Mouse (Mus musculus) 416B (cell line): ENCODE results near the gene Hoxa13.

Experiments
- DNase-seq: peaks from one replicate; pipeline ENCODE4 v3.0.0; 2011; ENCODE audit warnings: low read depth

The Hoxa13 gene

GRCm38 (mm10) chr6:52221993-52222685 lies 38.5 kb downstream of the Hoxa13 start:
- no peak for DNase-seq

GRCm38 (mm10) chr6:52221337-52221992 lies 39.2 kb downstream of the Hoxa13 start, which contains the start of gene Hoxa7:
Gene Hoxa7, minus strand, starts transcription at chr6:52221854.
- DNase-seq, result peak; percentile 86

- no peak for DNase-seq
These were observed 39.8 kb downstream of the Hoxa13 start for GRCm38 (mm10) chr6:52220865-52221310.

- no peak for DNase-seq
These were observed 40.4 kb downstream of the Hoxa13 start for GRCm38 (mm10) chr6:52220003-52220864.

- no peak for DNase-seq
These were observed 41.3 kb downstream of the Hoxa13 start for GRCm38 (mm10) chr6:52219234-52219942.

- DNase-seq, result no peak
These were observed 42.0 kb downstream of the Hoxa13 start for GRCm38 (mm10) chr6:52218643-52219215.

- DNase-seq, result no peak
These were observed 42.6 kb downstream of the Hoxa13 start for GRCm38 (mm10) chr6:52217895-52218642.

GRCm38 (mm10) chr6:52217459-52217768 lies 43.3 kb downstream of the Hoxa13 start:
- no peak for DNase-seq

- DNase-seq, result no peak
These were observed 43.8 kb downstream of the Hoxa13 start for GRCm38 (mm10) chr6:52216691-52217458.

- DNase-seq, result no peak
These were observed 44.7 kb downstream of the Hoxa13 start for GRCm38 (mm10) chr6:52215771-52216535.

- no peak for DNase-seq
These were observed 45.6 kb downstream of the Hoxa13 start for GRCm38 (mm10) chr6:52215070-52215469.

- peak; percentile 13 for DNase-seq
These were observed 46.4 kb downstream of the Hoxa13 start for GRCm38 (mm10) chr6:52214271-52214670.

- no peak for DNase-seq
These were observed 47.3 kb downstream of the Hoxa13 start, which contains the start of the genes Hoxa3 and Gm28308 for GRCm38 (mm10) chr6:52213119-52213986. Gene Hoxa3, minus strand, starts transcription at chr6:52213336. Gene Gm28308, minus strand, starts transcription at chr6:52213339.

GRCm38 (mm10) chr6:52212556-52213118 lies 48.0 kb downstream of the Hoxa13 start:
- DNase-seq, result no peak

- DNase-seq, result no peak
These were observed 48.7 kb downstream of the Hoxa13 start for GRCm38 (mm10) chr6:52211961-52212360.

- peak; percentile 53 for DNase-seq
These were observed 49.3 kb downstream of the Hoxa13 start for GRCm38 (mm10) chr6:52211170-52211935.

- DNase-seq, result no peak
These were observed 51.0 kb downstream of the Hoxa13 start for GRCm38 (mm10) chr6:52209685-52210046.
